Mouse (Mus musculus) bone marrow, adult 2 months (tissue): ENCODE measurements at regions not wholly inside any gene's neighbourhood (a gene's known extent, or its start where the extent isn't known, plus 50 kb on each side); places are given as distances from the start of the nearest gene placed in this dataset.

ENCODE experiments used
- CTCF ChIP-seq: fragments of 200-500 bp; IDR thresholded peaks from 2 replicates; pipeline ENCODE4 v1.5.1; 2011; ENCODE audit warnings: low read length, control low read depth; ENCODE audit not compliant: control insufficient read depth, insufficient read depth
- POLR2A ChIP-seq: fragments of 200-500 bp; IDR thresholded peaks from 2 replicates; pipeline ENCODE4 v1.6.1; 2011; ENCODE audit warnings: low read depth, mild to moderate bottlenecking, control low read depth, low read length, borderline replicate concordance; ENCODE audit not compliant: control insufficient read depth

- TF ChIP-seq CTCF (no peak), POLR2A (no peak)
Observed at GRCm38 (mm10) chr14:79849617-79850435, 78.7 kb upstream of the Pcdh8 start.
